In the genomic region with DNA sequence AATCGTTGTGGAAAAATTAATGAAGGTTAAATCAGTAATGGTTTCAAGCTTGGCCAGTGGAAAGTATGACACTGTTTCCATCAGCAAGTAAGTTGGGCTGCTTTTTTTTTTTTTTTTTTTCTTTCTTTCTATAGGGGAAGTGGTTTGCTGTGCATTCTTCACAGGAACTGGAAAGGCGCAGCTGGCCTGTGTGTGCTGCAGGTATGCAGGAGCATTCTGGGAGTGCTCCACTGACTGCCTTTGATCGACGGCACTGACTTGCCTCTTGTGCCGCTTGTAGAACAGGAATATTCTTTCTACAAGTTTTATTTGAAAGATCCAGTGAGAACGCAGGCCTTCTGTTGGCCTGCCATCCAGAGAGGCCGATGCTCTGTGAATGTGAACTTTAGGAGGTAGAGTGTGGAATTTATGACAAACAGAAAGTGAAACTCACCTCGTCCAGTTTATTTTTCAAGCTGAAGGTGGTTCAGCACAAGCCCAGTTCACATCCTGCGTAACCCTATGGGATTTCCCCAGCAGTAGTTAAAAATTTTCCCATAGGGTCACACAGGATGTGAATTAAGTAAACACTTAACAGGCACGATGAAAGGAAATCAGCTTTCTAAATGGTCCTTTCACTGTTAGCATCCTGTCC, we compare ENCODE assay signal across 8 mouse cellular contexts.
A peak's percentile ranks its signal among the peaks of the same experiment; 100 is the strongest.
DNase-seq lines count a peak whose midpoint lies in the region; ATAC-seq lines count a peak whose summit lies in the region.

No protein-coding gene starts in this region.

- peak overlapping the region; percentile 13 for H3K4me2 ChIP-seq in intestine, embryonic 15.5 days (replicated peaks)
- no peak overlapping the region for H3K4me2 ChIP-seq in midbrain, embryonic 13.5 days (replicated peaks)

- no peaks in the 10 kb centered on the region for H3K27me3 ChIP-seq in intestine, embryonic 15.5 days (replicated peaks)
- no peaks in the 10 kb centered on the region for H3K27me3 ChIP-seq in midbrain, embryonic 13.5 days

- no peak overlapping the region for H3K4me3 ChIP-seq in intestine, embryonic 15.5 days (replicated peaks)
- peak overlapping the region; percentile 24 for H3K4me3 ChIP-seq in macrophage (ENCODE audit: inconsistent target)
- no peak overlapping the region for H3K4me3 ChIP-seq in midbrain, embryonic 13.5 days (replicated peaks)

- peak; percentile 87 for ATAC-seq in CD4-positive, CD25-positive, alpha-beta regulatory T cell, adult 4 months
- peak; percentile 43; the same call in 1 of the 2 replicates for ATAC-seq in intestine, embryonic 15.5 days
- no peak for ATAC-seq in frontal cortex, adult (ENCODE audit: low TSS enrichment)
- no peak for ATAC-seq in midbrain, embryonic 13.5 days

- no peaks in the 10 kb centered on the region for H3K36me3 ChIP-seq in intestine, embryonic 15.5 days
- no peaks in the 10 kb centered on the region for H3K36me3 ChIP-seq in macrophage (ENCODE audit: inconsistent target)
- H3K36me3 ChIP-seq in midbrain, embryonic 13.5 days, result no peaks in the 10 kb centered on the region

- H3K79me2 ChIP-seq in macrophage (ENCODE audit: inconsistent target), result no peaks in the 10 kb centered on the region

- H3K27ac ChIP-seq in intestine, embryonic 15.5 days, result no peak overlapping the region
- no peak overlapping the region; the same call in 1 of the 2 replicates for H3K27ac ChIP-seq in macrophage
- no peak overlapping the region for H3K27ac ChIP-seq in midbrain, embryonic 13.5 days

- no peaks in the 10 kb centered on the region; the same call in 1 of the 2 replicates for H3K4me1 ChIP-seq in intestine, embryonic 15.5 days (replicated peaks)
- H3K4me1 ChIP-seq in midbrain, embryonic 13.5 days (replicated peaks), result 0 out of 2 replicates have a peak, but pooled peaks cover 7% of the 10 kb centered on the region

- WGBS in intestine, embryonic 15.5 days, result 46% methylated on average over 10 of the region's 10 CpGs
- 12% methylated on average over 10 of the region's 10 CpGs for WGBS in macrophage (ENCODE audit: missing documents)
- whole genome bisulfite sequencing in midbrain, embryonic 13.5 days, result 89% methylated on average over 10 of the region's 10 CpGs

- DNase-seq in 3134 (ENCODE audit: extremely low read depth, insufficient read length, low spot score), result peak; percentile 9
- no peak for DNase-seq in right cerebral cortex, adult 2 months (ENCODE audit: low spot score in 2 of 2)
- no peak for DNase-seq in cerebellum, adult 8-10 months

- no peaks in the 10 kb centered on the region for H3K9me3 ChIP-seq in intestine, embryonic 15.5 days
- no peaks in the 10 kb centered on the region for H3K9me3 ChIP-seq in midbrain, embryonic 13.5 days

- H3K9ac ChIP-seq in intestine, embryonic 15.5 days, result no peak overlapping the region
- no peak overlapping the region for H3K9ac ChIP-seq in midbrain, embryonic 13.5 days (replicated peaks)

Comparison
In these comparisons a context has a peak if more than half of its experiments do, and no peak if none do; other contexts are left out.
1. ATAC-seq: peak in CD4-positive, CD25-positive, alpha-beta regulatory T cell, adult 4 months (single experiment) and intestine, embryonic 15.5 days (single experiment); none in frontal cortex, adult (single experiment) and midbrain, embryonic 13.5 days (single experiment).